Mouse (Mus musculus) forelimb bud, embryonic 11.5 days (tissue): ENCODE data around the gene Ndufb5.
"Not testable (repeated sequence)": the region's sequence is repeated elsewhere in the genome, so short reads cannot be mapped to it uniquely, and the experiment has no call there.

Source experiments
- DNase-seq: peaks from one replicate; pipeline ENCODE4 v3.0.0-alpha.2; 2012; ENCODE audit warnings: low read depth, low spot score

The Ndufb5 gene

GRCm38 (mm10) chr3:32736244-32737171 lies at the start of gene Ndufb5:
TSS of gene Ndufb5 (plus strand) at chr3:32736990.
- peak; percentile 98 for DNase-seq

GRCm38 (mm10) chr3:32687156-32687555 lies 49.6 kb upstream of the Ndufb5 start:
- no peak for DNase-seq

GRCm38 (mm10) chr3:32689567-32689999 lies 47.2 kb upstream of the Ndufb5 start:
- no peak for DNase-seq

- no peak for DNase-seq
These were observed 46.8 kb upstream of the Ndufb5 start for GRCm38 (mm10) chr3:32690008-32690407.

GRCm38 (mm10) chr3:32690901-32691300 lies 45.9 kb upstream of the Ndufb5 start:
- DNase-seq: no peak

- DNase-seq: no peak
These were observed 44.9 kb upstream of the Ndufb5 start for GRCm38 (mm10) chr3:32691841-32692240.

- no peak for DNase-seq
These were observed 42.6 kb upstream of the Ndufb5 start for GRCm38 (mm10) chr3:32694211-32694610.

- DNase-seq: no peak
These were observed 41.8 kb upstream of the Ndufb5 start for GRCm38 (mm10) chr3:32694737-32695582.

GRCm38 (mm10) chr3:32695583-32695980 lies 41.2 kb upstream of the Ndufb5 start:
- no peak for DNase-seq

GRCm38 (mm10) chr3:32698228-32698863 lies 38.4 kb upstream of the Ndufb5 start:
- DNase-seq: peak; percentile 83

GRCm38 (mm10) chr3:32704021-32704420 lies 32.8 kb upstream of the Ndufb5 start:
- not testable (repeated sequence) for DNase-seq

GRCm38 (mm10) chr3:32704632-32705031 lies 32.2 kb upstream of the Ndufb5 start:
- not testable (repeated sequence) for DNase-seq

GRCm38 (mm10) chr3:32705647-32706348 lies 31.0 kb upstream of the Ndufb5 start, which contains the start of gene Actl6a:
TSS of gene Actl6a (plus strand) at chr3:32706298.
- not testable (repeated sequence) for DNase-seq

- no peak for DNase-seq
These were observed 28.8 kb upstream of the Ndufb5 start for GRCm38 (mm10) chr3:32708052-32708367.

- peak; percentile 99 for DNase-seq
These were observed 28.2 kb upstream of the Ndufb5 start for GRCm38 (mm10) chr3:32708368-32709231.

GRCm38 (mm10) chr3:32709388-32709787 lies 27.4 kb upstream of the Ndufb5 start:
- no peak for DNase-seq

GRCm38 (mm10) chr3:32713711-32714110 lies 23.1 kb upstream of the Ndufb5 start:
- DNase-seq: no peak

- not testable (repeated sequence) for DNase-seq
These were observed 19.4 kb upstream of the Ndufb5 start for GRCm38 (mm10) chr3:32717403-32717802.

- no peak for DNase-seq
These were observed 18.5 kb upstream of the Ndufb5 start for GRCm38 (mm10) chr3:32718271-32718670.

- DNase-seq: no peak
These were observed 12.6 kb upstream of the Ndufb5 start for GRCm38 (mm10) chr3:32724191-32724590.
